Mouse (Mus musculus): ENCODE results near the gene Camk1g.

DNA sequence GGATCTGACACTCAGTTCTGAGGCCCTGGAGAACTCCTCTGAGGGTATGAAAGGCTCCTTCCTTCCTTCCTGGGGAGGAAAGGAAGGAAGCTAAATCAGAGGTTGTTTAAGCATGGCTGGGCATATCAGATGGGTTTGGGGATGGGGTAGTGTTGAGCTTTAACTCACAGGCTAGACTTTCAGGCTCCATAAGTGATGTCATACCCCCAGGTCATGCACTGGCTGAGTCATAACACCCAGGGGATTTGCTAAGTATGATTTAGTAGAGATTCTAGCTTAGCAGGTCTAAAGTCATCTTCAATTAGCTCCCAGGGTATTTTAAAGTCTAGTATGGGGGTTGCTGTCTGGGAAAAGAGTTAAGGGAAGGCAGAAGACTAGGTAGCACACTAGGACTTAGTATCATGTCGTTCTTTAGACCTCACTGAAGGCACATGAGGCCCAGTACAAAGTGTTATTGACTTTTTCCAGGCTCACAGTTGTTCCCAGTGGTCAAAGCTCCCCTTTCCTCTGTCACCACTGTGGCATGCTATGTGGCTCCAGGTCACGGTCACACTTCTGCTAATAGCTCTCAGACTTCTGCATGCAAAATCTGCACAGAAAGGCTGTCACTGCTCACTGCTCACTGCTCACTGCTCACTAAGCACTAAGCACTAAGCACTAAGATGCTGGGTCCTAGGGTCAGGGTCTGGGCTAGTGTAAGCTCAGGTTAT, 28.8 kb upstream of the Camk1g start:
- TF ChIP-seq ZKSCAN1 (IDR thresholded peaks at IDR 0.05; ENCODE audit: borderline replicate concordance, low read depth, low read length) (no peak), CTCF (conservative IDR thresholded peaks at IDR 0.05 in 1 of 2, IDR thresholded peaks at IDR 0.05 in 1 of 2; ENCODE audit: low read depth in 2 of 2, low read length in 2 of 2) (no peak), POLR2A (IDR thresholded peaks at IDR 0.05; ENCODE audit: low read depth, low read length) (no peak), TCF12 (IDR thresholded peaks at IDR 0.05; ENCODE audit: low read depth, low read length) (no peak)
